ENCODE assay signal across 8 mouse cellular contexts in the genomic region with DNA sequence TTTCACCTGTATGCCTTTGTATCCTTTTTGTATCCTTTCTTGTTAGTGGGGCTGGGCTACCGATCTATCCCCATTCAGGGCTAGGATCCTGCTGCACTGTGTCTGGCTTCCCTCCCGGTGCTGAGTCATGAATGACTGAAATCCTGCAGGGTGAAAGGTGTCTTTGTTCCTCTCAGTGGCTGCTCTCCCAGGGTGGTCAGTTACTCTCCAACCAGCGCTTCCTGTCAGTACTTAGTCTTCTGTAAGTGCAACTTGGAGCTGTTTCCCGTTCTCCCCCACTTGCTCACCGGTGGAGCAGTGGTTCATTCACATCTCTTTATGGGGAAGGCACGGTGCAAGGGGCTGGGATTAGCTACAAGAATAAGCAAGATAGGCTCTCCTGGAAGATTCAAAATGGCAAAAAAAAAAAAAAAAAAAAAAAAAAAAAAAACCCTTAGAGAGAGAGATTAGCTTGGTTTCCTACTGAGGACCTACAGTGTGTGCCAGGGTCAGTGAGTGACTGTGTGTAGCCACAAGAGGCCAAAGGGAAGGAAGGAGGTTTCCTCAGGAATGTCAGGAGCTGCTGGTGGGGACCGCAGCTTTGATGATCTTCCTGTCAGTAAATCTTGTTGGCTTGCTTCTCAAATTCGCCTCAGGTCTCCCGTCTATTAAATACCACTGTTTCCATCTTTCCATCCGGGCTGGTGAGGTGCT. TPM values are rescaled to one million over a fixed set of nuclear protein-coding genes. Genes with fewer than 3 reads are reported as not detected.
DNase-seq lines count a peak whose midpoint lies in the region; ATAC-seq and TF ChIP-seq lines count a peak whose summit lies in the region.

No protein-coding gene starts in this region.

- H3K9me3 ChIP-seq in E14TG2a.4 (ENCODE audit: low read length): peaks cover 3% of the 10 kb centered on the region; the same call in 1 of the 2 replicates

- H3K4me1 ChIP-seq in E14TG2a.4 (replicated peaks; ENCODE audit: low read depth, low read length): peaks cover 47% of the 10 kb centered on the region

- H3ac ChIP-seq in myocyte (ENCODE audit: control insufficient read depth, insufficient read length): no peak overlapping the region

- TF ChIP-seq POLR2A in myocyte (IDR thresholded peaks at IDR 0.05; ENCODE audit: insufficient read length, low read depth): no peak

- H3K4me3 ChIP-seq in E14TG2a.4 (replicated peaks; ENCODE audit: low read length): peak overlapping the region; percentile 45
- H3K4me3 ChIP-seq in myocyte: no peak overlapping the region

- H3K4me2 ChIP-seq in myocyte (ENCODE audit: low read depth): peak overlapping the region; percentile 51

- DNase-seq in frontal cortex, adult 2 months (ENCODE audit: extremely low spot score in 1 of 2, low spot score in 1 of 2): peak; percentile 11 to 60
- DNase-seq in embryo, embryonic 10 days (ENCODE audit: low spot score): peak; percentile 60
- DNase-seq in layer of hippocampus, adult 8-10 months (ENCODE audit: low spot score in 2 of 2): peak; percentile 37 to 57
- no peak for DNase-seq in thymus, postnatal 0 days (ENCODE audit: low spot score)

- no peaks in the 10 kb centered on the region for H3K79me2 ChIP-seq in myocyte (ENCODE audit: control insufficient read depth, insufficient read depth)

- H3K36me3 ChIP-seq in E14TG2a.4 (ENCODE audit: insufficient read depth, low read length) (no peaks in the 10 kb centered on the region), myocyte (ENCODE audit: control insufficient read depth, insufficient read depth) (no peaks in the 10 kb centered on the region)

- TF ChIP-seq CTCF in E14TG2a.4 (conservative IDR thresholded peaks at IDR 0.05; ENCODE audit: low read length): no peak

- H3K27me3 ChIP-seq in E14TG2a.4 (ENCODE audit: insufficient read depth, low read length) (0 out of 2 replicates have a peak, but pooled peaks cover 6% of the 10 kb centered on the region), myocyte (ENCODE audit: control insufficient read depth, insufficient read depth, insufficient read length) (no peaks in the 10 kb centered on the region)

- ATAC-seq in frontal cortex, adult (ENCODE audit: low TSS enrichment): no peak; the same call in 1 of the 2 replicates
- ATAC-seq in hematopoietic stem cell, adult 5-6 weeks (replicated peaks in 1 of 2; ENCODE audit: insufficient read depth in 1 of 2, low FRiP score in 2 of 2, low TSS enrichment in 1 of 2, low read depth in 1 of 2, poor library complexity in 2 of 2, severe bottlenecking in 2 of 2): peak; percentile 72 to 76

TF ChIP-seq in myocyte, 11 proteins besides CTCF, POLR2A, EP300 and RAD21:
- TF ChIP-seq MYOG (IDR thresholded peaks at IDR 0.05; ENCODE audit: control insufficient read depth in 1 of 3, insufficient read depth in 1 of 3, insufficient read length in 2 of 3, low read depth in 2 of 3) (no peak), CEBPB (IDR thresholded peaks at IDR 0.05; ENCODE audit: insufficient read depth, poor library complexity, severe bottlenecking) (no peak), MYOD1 (IDR thresholded peaks at IDR 0.05; ENCODE audit: control insufficient read depth in 1 of 3, insufficient read length in 2 of 3, low read depth in 2 of 3) (no peak), USF1 (IDR thresholded peaks at IDR 0.05; ENCODE audit: low read depth) (no peak), SRF (IDR thresholded peaks at IDR 0.05; ENCODE audit: control insufficient read depth, insufficient read length, low read depth) (no peak), E2F4 (IDR thresholded peaks at IDR 0.05; ENCODE audit: insufficient read depth) (no peak), POLR2AphosphoS2 (IDR thresholded peaks at IDR 0.05; ENCODE audit: insufficient read length, low read depth) (no peak), MAX (IDR thresholded peaks at IDR 0.05; ENCODE audit: low read depth) (no peak), TCF3 (IDR thresholded peaks at IDR 0.05; ENCODE audit: insufficient read length, low read depth) (no peak), TCF12 (IDR thresholded peaks at IDR 0.05; ENCODE audit: insufficient read depth, poor library complexity, severe bottlenecking) (no peak), REST (IDR thresholded peaks at IDR 0.05; ENCODE audit: insufficient read depth, insufficient read length) (no peak)

RNA-seq across cellular contexts. Expression of gene Pfdn4, which starts 26.5 kb away (rescaled TPM):
- 30.8 and 32.9 TPM in 2 replicates for polyA plus RNA-seq in frontal cortex, adult 2 months (2012; rRNA removed)
- total RNA-seq in hematopoietic stem cell, adult 5-6 weeks (2017): 52.9 and 58.7 TPM in 2 replicates
- 10 to 100 TPM; 23.8 to 34.6 (median 28.4) TPM for total RNA-seq in layer of hippocampus, adult 8-10 months (2022)
- polyA plus RNA-seq in myocyte (2012; fragmentation: generic; extraction: Trizol): 34.0 TPM
- 95.6 and 102 TPM in 2 replicates for polyA plus RNA-seq in thymus, postnatal 0 days (2015; fragmentation: Nextera tagmentation; extraction: Ambion mirVana)

RNA-seq across cellular contexts. Expression of gene Cyp24a1, which starts 27.2 kb away (rescaled TPM):
- 0.08 and 0.11 TPM in 2 replicates for polyA plus RNA-seq in frontal cortex, adult 2 months (2012; rRNA removed)
- total RNA-seq in hematopoietic stem cell, adult 5-6 weeks (2017): 0.44 TPM in 1 of 2 replicates, not detected in the other
- total RNA-seq in layer of hippocampus, adult 8-10 months (2022): under 1 TPM in 1 of 4 experiments, not detected in 3; 0.11 TPM
- polyA plus RNA-seq in myocyte (2012; fragmentation: generic; extraction: Trizol): 0.01 TPM
- polyA plus RNA-seq in thymus, postnatal 0 days (2015; fragmentation: Nextera tagmentation; extraction: Ambion mirVana): 0.12 and 0.30 TPM in 2 replicates

RNA-seq across cellular contexts. Expression of gene Bcas1, which starts 42.1 kb away (rescaled TPM):
- 87.9 and 104 TPM in 2 replicates for polyA plus RNA-seq in frontal cortex, adult 2 months (2012; rRNA removed)
- 0.44 TPM in 1 of 2 replicates, not detected in the other for total RNA-seq in hematopoietic stem cell, adult 5-6 weeks (2017)
- 100 to 1,000 TPM in 1 of 4 experiments, 10 to 100 TPM in 3; 80.7 to 107 (median 88.1) TPM for total RNA-seq in layer of hippocampus, adult 8-10 months (2022)
- 0.02 TPM for polyA plus RNA-seq in myocyte (2012; fragmentation: generic; extraction: Trizol)
- 0.79 and 0.80 TPM in 2 replicates for polyA plus RNA-seq in thymus, postnatal 0 days (2015; fragmentation: Nextera tagmentation; extraction: Ambion mirVana)

Comparison
In these comparisons a context has a peak if more than half of its experiments do, and no peak if none do; other contexts are left out.
1. RNA of gene Bcas1, which starts 42.1 kb away (polyA plus RNA-seq): 87.9 to 104 TPM in frontal cortex, adult 2 months; 0.79 to 0.80 TPM in thymus, postnatal 0 days and 0.02 TPM in myocyte (single experiment); every median in the first group is over 10 times any median in the second.